Mouse (Mus musculus): ENCODE results near the gene Edf1.

Gene Edf1

DNA sequence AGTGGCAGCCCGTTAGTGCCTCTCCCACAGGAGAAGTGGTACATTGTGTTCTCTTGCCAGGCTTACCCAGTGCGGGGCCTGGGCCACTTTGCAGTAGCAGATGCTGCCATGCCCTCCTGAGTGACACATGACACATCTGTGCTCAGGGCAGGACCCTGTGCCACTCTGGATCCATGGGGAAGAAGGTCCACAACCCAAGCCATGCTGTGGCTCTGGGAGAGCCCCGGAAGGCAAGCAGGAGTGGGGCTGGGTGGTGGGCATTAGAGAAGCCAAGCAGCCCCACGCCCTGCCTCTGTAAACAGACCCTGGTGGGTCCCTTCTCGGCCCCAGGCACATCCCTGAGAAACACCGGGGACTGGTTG is 25.5 kb downstream of the Edf1 start:
- no peak for DNase-seq

GRCm38 (mm10) chr2:25583571-25583970 is 25.9 kb downstream of the Edf1 start:
- no peak for DNase-seq

DNA sequence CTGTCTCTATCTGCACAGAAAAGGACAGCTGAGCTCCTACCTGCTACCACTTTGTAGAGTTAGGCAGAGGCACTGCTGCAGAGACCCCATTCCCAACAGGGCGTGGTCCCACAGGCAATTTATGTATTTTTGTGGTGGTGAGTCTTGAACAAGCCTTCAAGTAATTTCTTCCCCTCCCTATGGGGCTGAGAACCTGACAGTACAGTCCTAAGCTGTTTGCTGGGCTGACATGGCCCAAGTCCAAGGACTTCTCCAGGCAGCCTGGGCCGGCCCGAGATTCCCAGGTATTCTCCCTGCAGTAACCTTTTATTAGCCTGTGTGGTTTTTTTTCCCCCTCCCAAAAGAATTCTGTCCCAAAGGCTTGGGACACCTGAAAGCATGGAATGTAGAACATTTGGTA is 26.5 kb downstream of the Edf1 start:
- DNase-seq = no peak

- no peak for DNase-seq
Measured at GRCm38 (mm10) chr2:25584856-25585255, 27.2 kb downstream of the Edf1 start.

GRCm38 (mm10) chr2:25585601-25586000 is 28.0 kb downstream of the Edf1 start:
- no peak for DNase-seq

GRCm38 (mm10) chr2:25587290-25587689 is 29.6 kb downstream of the Edf1 start:
- no peak for DNase-seq

DNA sequence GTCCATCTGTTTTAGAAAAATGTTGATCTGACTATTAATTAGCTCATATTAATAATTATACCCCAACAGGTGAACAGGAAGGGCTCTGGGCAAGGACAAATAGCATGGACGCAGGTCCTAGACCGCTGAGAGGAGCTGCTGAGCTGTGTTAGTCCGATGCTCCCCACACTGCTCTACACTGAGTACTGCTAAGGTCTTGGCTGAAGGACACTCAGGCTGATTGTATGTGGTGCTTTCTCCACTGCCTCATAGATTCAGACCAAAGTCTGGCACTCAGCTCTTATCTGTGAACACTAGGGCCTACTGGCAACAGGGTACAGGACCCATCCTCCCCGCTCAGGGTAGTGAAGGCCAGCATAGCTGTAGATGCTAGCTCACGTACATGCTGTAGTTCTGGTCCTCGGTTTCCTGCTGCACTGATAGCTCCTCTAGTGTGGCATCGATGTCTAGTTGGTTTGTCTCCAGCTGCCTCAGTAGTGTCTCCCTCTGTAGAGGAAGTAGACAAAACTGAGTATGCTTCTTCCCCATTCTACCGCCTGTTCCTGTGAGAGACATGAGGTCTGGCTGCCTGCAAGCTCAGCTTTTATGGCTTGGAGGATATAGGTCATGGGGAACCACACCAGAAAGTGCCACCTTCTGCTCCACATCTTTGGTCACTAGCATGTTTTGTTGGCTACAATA is 30.7 kb downstream of the Edf1 start:
- peak; percentile 62 for DNase-seq

GRCm38 (mm10) chr2:25591863-25592262 is 34.2 kb downstream of the Edf1 start:
- no peak for DNase-seq

DNA sequence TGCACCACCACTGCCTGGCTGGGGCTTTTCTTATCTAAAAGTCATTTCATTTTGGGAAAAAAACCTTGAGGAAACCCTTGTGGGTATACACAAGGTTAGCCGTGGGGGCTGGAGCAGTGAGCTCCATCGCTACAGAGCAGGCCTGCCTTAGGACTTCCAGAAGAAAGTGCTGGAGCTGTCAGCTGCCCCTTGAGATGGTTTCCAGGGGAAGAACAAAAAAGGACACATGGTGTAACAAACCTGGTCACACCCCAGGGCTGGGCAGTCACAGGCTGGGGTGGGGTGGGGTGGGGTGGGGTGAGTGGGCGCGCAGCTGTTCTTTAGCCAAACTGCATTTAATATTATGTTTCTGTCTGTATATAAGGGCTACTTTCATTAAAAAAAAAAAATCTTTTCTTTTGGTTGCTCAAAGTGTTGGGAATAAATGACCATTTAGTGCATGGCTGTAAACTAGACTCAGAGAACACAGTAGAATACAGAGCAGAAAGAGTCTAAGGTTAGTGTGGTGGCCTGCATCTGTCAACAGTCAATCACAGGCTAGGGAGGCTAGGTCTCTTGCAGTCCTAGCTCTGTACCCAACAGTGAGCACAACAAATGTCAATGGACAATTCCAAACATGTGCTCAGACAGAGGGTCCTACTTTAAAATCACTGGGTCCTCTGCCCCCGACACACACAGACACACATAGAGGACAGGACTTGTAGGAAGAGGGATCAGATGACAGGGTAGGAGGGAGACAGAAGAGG is 39.3 kb downstream of the Edf1 start:
- no peak for DNase-seq

GRCm38 (mm10) chr2:25598749-25599148 is 41.1 kb downstream of the Edf1 start:
- DNase-seq = no peak

- no peak for DNase-seq
Measured at GRCm38 (mm10) chr2:25600037-25600436, 42.4 kb downstream of the Edf1 start.

- DNase-seq = no peak
Measured at GRCm38 (mm10) chr2:25602526-25602925, 44.9 kb downstream of the Edf1 start.

GRCm38 (mm10) chr2:25607761-25608622 is 50.3 kb downstream of the Edf1 start, which contains the start of gene Rabl6:
Gene Rabl6 (minus strand): TSS chr2:25608521.
- peak; percentile 89 for DNase-seq

DNA sequence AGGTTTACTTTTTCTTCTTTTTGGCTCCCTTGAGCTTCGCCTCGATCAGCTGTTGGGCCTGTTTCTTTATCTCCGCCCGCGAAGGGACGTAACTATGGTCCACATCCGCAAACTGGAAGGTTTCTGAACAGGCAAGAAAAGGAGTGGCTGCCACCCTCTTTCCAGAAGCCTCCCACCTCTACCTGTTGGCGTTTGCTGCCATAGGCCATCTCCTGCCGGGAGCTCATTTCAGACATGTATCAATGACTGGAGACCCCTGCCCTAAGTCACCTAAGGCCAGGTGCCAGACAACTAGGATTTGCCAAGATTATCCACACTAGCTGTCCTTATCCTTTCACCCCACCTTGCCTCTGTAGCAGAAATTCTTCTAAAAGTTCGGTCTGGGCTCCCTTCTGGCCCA is 51.0 kb downstream of the Edf1 start:
- no peak for DNase-seq

Measured in layer of hippocampus, adult 9-11 months (tissue).